Mouse (Mus musculus) common myeloid progenitor, adult 5-6 weeks (primary cell): ENCODE measurements around the gene Asb2. TPM values are rescaled to one million over a fixed set of nuclear protein-coding genes. Genes with fewer than 3 reads are reported as not detected.
A peak's percentile ranks its signal among the peaks of the same experiment; 100 is the strongest.

Source experiments
- ATAC-seq: replicated peaks from 2 replicates; pipeline ENCODE4 v1.8.0; 2016; ENCODE audit warnings: low read depth, mild to moderate bottlenecking, moderate TSS enrichment, inconsistent platforms; ENCODE audit not compliant: poor library complexity, severe bottlenecking
- total RNA-seq: library from RNA; stranded (forward); fragments of 200-1000, 187-1606 nt; gene quantifications from 2 replicates; pipeline ENCODE4 v1.2.3, GENCODE M21; 2017

The Asb2 gene
- total RNA-seq, 1 experiment from 2014 or later, result not detected

GRCm38 (mm10) chr12:103362336-103362735, 6.5 kb upstream of the Asb2 start:
- ATAC-seq, result no peak

GRCm38 (mm10) chr12:103361539-103362307, 5.9 kb upstream of the Asb2 start:
- ATAC-seq, result no peak

GRCm38 (mm10) chr12:103360812-103361211, 5.0 kb upstream of the Asb2 start:
- ATAC-seq, result no peak

- ATAC-seq, result no peak
These were observed 3.4 kb upstream of the Asb2 start for GRCm38 (mm10) chr12:103358951-103359801.

GRCm38 (mm10) chr12:103358216-103358615, 2.4 kb upstream of the Asb2 start:
- ATAC-seq, result no peak

- no peak for ATAC-seq
These were observed 581 bp upstream of the Asb2 start for GRCm38 (mm10) chr12:103356415-103356748.

GRCm38 (mm10) chr12:103353538-103353937, 2.3 kb downstream of the Asb2 start:
- ATAC-seq, result peak; percentile 92

GRCm38 (mm10) chr12:103352735-103353134, 3.1 kb downstream of the Asb2 start:
- no peak for ATAC-seq

GRCm38 (mm10) chr12:103348506-103348905, 7.3 kb downstream of the Asb2 start:
- peak; percentile 71 for ATAC-seq

- no peak for ATAC-seq
These were observed 8.4 kb downstream of the Asb2 start for GRCm38 (mm10) chr12:103347406-103347805.

GRCm38 (mm10) chr12:103346945-103347344, 8.9 kb downstream of the Asb2 start:
- ATAC-seq, result no peak

GRCm38 (mm10) chr12:103344934-103345333, 10.9 kb downstream of the Asb2 start:
- no peak for ATAC-seq

- ATAC-seq, result peak; percentile 88
These were observed 12.3 kb downstream of the Asb2 start for GRCm38 (mm10) chr12:103343456-103343855.

- ATAC-seq, result peak; percentile 46
These were observed 14.6 kb downstream of the Asb2 start for GRCm38 (mm10) chr12:103341212-103341611.

- peak; percentile 57 for ATAC-seq
These were observed 17.5 kb downstream of the Asb2 start for GRCm38 (mm10) chr12:103338162-103338798.

- ATAC-seq, result no peak
These were observed 19.0 kb downstream of the Asb2 start for GRCm38 (mm10) chr12:103336766-103337165.

- ATAC-seq, result no peak
These were observed 22.4 kb downstream of the Asb2 start for GRCm38 (mm10) chr12:103333426-103333825.

- ATAC-seq, result peak; percentile 93
These were observed 22.9 kb downstream of the Asb2 start for GRCm38 (mm10) chr12:103332879-103333278.

GRCm38 (mm10) chr12:103331491-103331890, 24.3 kb downstream of the Asb2 start:
- ATAC-seq, result no peak

GRCm38 (mm10) chr12:103328448-103329191, 27.2 kb downstream of the Asb2 start:
- ATAC-seq, result no peak
